Mouse (Mus musculus): ENCODE data around the gene Pgbd5.

The Pgbd5 gene

GRCm38 (mm10) chr8:124439558-124439957 lies at the start of gene Pgbd5:
Gene Pgbd5 (minus strand): TSS chr8:124439658.
- DNase-seq (ENCODE audit: low spot score), result no peak

DNA sequence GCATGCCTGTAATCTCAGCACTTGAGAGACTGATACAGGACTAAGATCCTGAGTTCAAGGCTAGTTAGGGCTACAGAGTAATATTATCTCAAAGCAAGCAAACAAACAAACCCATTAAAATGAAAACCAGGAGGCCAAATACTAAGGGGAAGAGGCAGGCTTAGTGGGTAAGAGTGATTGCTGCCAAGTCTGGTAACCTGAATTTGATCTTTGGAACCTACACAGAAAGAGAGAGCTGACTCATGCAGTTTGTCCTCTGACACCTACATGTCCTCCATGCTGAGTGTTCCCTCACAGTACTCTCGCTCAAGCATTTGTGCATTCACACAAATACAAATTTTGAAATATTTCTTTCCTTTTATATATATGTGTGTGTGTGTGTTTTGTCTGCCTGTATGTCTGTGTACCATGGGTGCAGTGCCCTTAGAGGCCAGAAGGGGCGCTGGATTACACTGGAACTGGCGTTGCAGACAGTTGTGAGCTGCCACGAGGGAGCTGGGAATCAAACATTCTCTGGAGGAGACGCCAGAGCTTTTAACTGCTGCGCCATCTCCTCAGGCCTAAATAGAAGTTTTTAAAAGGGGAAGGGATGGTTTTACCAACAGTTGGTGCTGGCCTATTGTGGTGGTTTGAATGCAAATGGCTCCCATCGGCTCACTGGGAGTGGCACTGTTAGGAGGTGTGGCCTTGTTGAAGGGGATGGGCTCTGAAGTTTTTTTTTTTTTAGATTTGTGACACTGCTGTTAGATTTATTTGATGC lies 44.1 kb upstream of the Pgbd5 start:
- no peak for DNase-seq (ENCODE audit: low spot score)

- DNase-seq (ENCODE audit: low spot score), result no peak
Observed at GRCm38 (mm10) chr8:124482790-124483189, 43.3 kb upstream of the Pgbd5 start.

DNA sequence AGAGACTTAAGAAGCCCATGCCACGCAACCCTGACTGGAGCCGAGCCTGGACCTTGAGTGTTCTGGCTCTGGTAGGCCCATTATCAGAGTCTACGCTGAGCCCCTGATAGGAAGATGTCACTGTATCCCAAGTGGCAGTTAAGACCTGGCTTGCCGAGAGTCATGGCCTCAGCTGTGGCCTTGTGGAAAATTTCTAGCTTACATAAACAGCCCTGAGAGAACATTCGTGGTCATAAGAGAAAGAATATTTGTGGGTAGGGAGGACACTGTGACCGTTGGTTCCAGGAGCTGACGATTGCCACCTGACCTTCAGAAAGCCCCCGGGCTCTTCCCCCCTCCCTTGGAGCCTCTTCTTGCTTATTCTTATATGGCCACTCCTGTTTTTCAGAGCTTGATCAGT lies 40.9 kb upstream of the Pgbd5 start:
- no peak for DNase-seq (ENCODE audit: low spot score)

DNA sequence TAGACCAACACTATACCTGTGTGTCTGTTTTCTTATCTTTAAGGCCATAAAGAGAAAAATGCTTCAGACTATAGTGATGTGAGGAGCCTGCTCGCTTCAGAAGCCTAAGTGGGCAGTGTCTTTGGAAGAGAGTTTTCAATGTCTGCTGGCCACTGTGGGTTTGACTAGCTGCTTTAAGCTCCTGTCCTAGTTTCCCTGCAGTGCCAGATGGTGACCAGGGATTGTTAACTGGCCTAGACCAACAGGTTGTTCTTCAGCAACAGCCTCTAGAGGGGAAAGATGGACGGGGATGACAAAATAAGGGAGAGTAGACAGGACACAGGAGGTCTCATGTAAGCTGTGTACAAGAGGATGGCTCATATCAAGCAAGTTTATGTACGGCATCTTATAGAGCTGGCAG lies 39.8 kb upstream of the Pgbd5 start:
- no peak for DNase-seq (ENCODE audit: low spot score)

DNA sequence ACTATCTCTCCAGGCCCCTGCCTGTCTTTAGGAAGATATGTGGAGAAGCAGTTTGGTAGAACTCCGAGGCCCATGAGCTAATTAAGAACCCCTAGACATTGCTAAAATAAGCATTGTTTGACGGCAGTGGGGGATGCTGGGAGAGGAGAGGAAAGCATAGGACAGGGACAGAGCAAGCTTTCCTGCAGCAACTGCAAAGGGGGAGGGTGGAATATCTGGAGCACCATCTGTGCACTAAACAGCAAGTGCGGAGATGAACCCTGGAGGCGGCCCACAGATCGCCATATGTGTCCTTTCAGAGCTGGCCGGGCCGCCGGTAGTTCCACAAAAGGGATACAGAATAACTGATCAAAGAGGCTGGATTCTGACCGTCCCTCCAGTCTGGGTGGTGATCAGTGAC lies 37.2 kb upstream of the Pgbd5 start:
- DNase-seq (ENCODE audit: low spot score), result no peak

DNA sequence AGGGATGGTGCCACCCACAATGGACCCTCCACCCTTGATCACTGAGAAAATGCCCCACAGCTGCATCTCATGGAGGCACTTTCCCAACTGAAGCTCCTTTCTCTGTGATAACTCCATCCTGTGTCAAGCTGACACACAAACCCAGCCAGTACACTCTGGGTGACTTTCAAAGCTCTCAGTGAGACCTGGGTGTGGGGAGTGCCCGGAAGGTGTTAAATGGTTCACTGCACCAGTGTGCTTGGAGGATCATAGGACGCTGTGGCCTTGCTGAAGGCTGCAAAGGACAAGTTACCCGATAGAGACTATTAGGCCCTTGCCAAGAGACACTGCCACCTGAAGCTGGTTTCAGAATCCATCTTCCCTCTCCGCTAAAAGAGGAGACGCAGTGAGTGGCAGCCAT lies 36.2 kb upstream of the Pgbd5 start:
- DNase-seq (ENCODE audit: low spot score), result no peak

GRCm38 (mm10) chr8:124464641-124465040 lies 25.2 kb upstream of the Pgbd5 start:
- no peak for DNase-seq (ENCODE audit: low spot score)

- no peak for DNase-seq (ENCODE audit: low spot score)
Observed at GRCm38 (mm10) chr8:124463111-124463510, 23.7 kb upstream of the Pgbd5 start.

GRCm38 (mm10) chr8:124462192-124462591 lies 22.7 kb upstream of the Pgbd5 start:
- no peak for DNase-seq (ENCODE audit: low spot score)

GRCm38 (mm10) chr8:124461103-124461502 lies 21.6 kb upstream of the Pgbd5 start:
- no peak for DNase-seq (ENCODE audit: low spot score)

DNA sequence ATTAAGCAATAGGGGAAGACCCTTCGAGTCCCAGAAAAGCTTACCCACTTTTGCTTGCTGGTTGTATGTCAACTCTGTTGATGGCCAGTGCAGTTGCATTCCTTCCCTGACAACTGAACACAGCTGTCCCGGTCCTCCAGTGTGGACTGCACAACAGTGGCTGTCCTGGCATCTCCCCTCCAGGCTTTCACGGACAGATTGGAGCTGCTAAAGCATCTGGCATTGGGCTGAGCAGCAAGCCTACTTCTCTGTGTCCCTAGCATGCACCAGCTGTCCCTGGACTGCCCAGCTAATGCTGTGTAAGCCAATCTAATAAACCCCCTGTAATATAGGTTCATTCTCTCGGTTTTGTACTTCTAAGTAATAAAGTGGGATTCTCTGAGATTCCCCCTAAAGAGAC lies 21.2 kb upstream of the Pgbd5 start:
- no peak for DNase-seq (ENCODE audit: low spot score)

GRCm38 (mm10) chr8:124459627-124460026 lies 20.2 kb upstream of the Pgbd5 start:
- DNase-seq (ENCODE audit: low spot score), result no peak

GRCm38 (mm10) chr8:124455359-124455758 lies 15.9 kb upstream of the Pgbd5 start:
- no peak for DNase-seq (ENCODE audit: low spot score)

GRCm38 (mm10) chr8:124450192-124450895 lies 10.9 kb upstream of the Pgbd5 start:
- no peak for DNase-seq (ENCODE audit: low spot score)

GRCm38 (mm10) chr8:124448962-124449670 lies 9.7 kb upstream of the Pgbd5 start:
- no peak for DNase-seq (ENCODE audit: low spot score)

DNA sequence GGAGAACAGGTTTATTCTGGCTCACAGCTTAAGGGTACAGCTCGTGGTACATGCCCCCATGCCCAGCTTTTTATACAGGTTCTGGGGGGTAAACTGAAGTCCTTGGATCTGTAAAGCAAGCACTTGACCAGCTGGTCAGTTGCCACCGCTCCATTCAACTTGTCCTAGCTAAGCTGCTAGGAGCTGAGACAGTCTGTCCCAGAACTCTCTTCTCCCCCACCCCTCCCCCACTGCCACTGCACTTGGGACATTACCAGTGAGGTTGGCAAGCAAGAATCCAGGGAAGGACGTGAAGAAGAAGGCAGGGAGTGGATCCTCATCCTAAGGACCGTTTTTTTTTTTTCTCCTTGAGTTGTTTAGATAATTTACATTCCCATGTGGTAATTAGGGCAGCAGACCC lies 2.7 kb downstream of the Pgbd5 start:
- DNase-seq (ENCODE audit: low spot score), result no peak

DNA sequence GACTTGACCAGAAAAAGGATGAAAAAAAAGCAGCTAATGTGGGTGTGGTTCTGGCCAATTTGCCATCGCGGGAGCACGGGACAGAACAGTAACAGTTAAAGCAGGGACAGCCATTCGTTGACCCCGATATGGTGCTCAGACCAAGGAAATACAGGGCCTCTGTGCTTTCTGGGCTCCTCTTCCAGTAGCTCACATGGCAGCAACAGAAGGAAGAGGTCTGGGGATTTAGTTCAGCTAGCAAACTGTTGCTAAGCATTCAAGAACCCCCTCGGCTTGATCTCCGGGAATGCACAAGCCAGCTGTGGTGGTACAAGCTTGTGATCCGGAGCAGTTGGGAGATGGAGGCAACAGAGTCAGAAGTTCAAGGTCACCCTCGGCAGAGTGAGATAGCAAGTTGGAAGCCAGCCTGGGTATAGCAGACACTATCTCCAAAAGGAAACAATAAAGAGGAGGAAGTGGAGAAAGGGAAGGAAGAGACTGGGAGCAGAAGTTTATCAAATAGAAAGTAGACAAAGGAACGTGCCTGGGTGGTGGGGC lies 3.7 kb downstream of the Pgbd5 start:
- no peak for DNase-seq (ENCODE audit: low spot score)

- DNase-seq (ENCODE audit: low spot score), result no peak
Observed at GRCm38 (mm10) chr8:124435170-124435569, 4.3 kb downstream of the Pgbd5 start.

DNA sequence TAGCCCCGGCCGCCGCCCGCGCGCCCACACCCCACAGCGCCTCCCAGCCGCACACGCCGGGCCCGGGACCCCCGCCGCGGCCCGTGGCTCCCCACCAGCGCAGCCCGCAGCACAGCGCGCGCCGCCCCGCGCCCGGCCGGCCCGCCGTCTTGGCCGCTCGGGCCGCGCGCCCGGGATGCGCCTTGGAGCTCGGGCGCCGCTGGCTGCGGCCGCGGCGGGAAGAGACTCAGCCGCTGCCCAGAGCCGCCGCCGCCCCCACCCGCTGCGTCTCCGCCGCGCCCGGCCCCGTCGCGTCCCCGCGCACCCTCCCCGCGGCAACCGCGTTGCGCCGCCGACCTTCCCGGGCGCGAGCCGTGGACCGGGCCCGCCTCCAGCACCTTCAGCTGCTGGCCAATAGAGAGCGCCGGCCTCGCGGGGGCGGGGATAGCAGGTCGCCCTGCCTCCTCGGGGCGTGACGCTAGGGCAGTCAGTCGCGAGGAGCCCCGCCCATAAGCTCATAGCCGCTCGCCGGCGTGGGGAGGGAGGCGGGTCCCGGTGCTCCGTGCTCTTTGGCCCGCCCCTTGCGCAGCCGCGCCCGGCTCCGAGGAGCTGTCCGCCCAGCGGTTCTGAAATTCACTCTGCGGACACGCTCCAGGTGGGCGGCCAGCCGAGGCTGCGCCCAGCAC lies 5.2 kb downstream of the Pgbd5 start:
- peak; percentile 93 for DNase-seq (ENCODE audit: low spot score)

GRCm38 (mm10) chr8:124433451-124434125 lies 5.9 kb downstream of the Pgbd5 start:
- no peak for DNase-seq (ENCODE audit: low spot score)

DNA sequence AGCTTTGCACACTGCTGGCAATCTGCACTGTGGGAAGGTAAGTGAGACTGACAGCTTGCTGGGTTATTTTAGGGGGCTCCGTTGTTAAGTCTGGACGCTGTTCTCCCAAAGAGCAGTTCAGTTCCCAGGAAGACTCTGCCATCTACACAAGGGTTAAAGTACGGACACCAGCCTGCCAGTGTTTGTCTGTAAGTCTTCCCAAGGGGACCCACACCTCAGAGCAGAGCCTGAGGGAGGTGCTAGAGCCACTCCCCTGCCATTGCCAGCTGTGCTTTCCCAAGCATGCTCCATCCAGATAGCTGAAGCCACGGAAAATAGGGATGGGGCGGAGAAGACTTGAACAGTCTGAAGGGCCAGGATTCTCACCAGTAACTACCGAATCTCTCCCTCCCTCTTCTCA lies 8.6 kb downstream of the Pgbd5 start:
- no peak for DNase-seq (ENCODE audit: low spot score)

All from ovary, postnatal 14 days (tissue).